Mouse (Mus musculus) kidney, adult 2 months (tissue): Measurements from ENCODE around the gene Arhgap19. TPM values are rescaled to one million over a fixed set of nuclear protein-coding genes. Genes with fewer than 3 reads are reported as not detected.

ENCODE experiments used
- DNase-seq: peaks from one replicate; pipeline ENCODE4 v3.0.0; 2021
- H3K27ac ChIP-seq: fragments of 200-500 bp; 2 replicates; pipeline ENCODE4 v1.5.1; 2012; ENCODE audit warnings: low read depth, low read length, control low read depth, inconsistent platforms; ENCODE audit not compliant: insufficient read depth
- H3K27me3 ChIP-seq: fragments of 200-500 bp; replicated peaks from 2 replicates; pipeline ENCODE4 v1.6.1; 2012; ENCODE audit warnings: mild to moderate bottlenecking, moderate library complexity, low read length, inconsistent platforms; ENCODE audit not compliant: control insufficient read depth, insufficient read depth
- H3K36me3 ChIP-seq: fragments of 200-500 bp; 2 replicates; pipeline ENCODE4 v1.6.1; 2012; ENCODE audit warnings: mild to moderate bottlenecking, moderate library complexity, low read length, inconsistent platforms; ENCODE audit not compliant: control insufficient read depth, insufficient read depth
- H3K4me1 ChIP-seq: fragments of 200-500 bp; 2 replicates; pipeline ENCODE4 v1.6.1; 2011; ENCODE audit warnings: low read length; ENCODE audit not compliant: control insufficient read depth, insufficient read depth
- H3K4me3 ChIP-seq: fragments of 200-500 bp; 2 replicates; pipeline ENCODE4 v1.5.1; 2011; ENCODE audit warnings: mild to moderate bottlenecking, low read depth, low read length, control low read depth; ENCODE audit not compliant: insufficient read depth
- CTCF ChIP-seq: fragments of 200-500 bp; conservative IDR thresholded peaks from 2 replicates; pipeline ENCODE4 v1.5.1; 2011; ENCODE audit warnings: low read depth, mild to moderate bottlenecking, control low read depth, low read length, moderate library complexity, mixed read lengths; ENCODE audit not compliant: insufficient read depth, insufficient read length
- POLR2A ChIP-seq: fragments of 200-500 bp; IDR thresholded peaks from one replicate; pipeline ENCODE4 v1.6.1; 2011; ENCODE audit warnings: low read depth, low read length, control low read depth
- whole genome bisulfite sequencing: fragments of 180-500 bp; shearing (Covaris S2); methylation state at CpG from one replicate; pipeline ENCODE4 v1.1.7; 2018; 5-methylcytosine and 5-hydroxymethylcytosine counted together
- polyA plus RNA-seq: library from polyadenylated mRNA; depleted of rRNA; stranded (reverse); fragments of >200 nt; gene quantifications from 2 replicates; pipeline ENCODE4 v1.2.3, GENCODE M21; 2012

Gene Arhgap19
- polyA plus RNA-seq, 1 experiment, result 1.3 TPM

DNA sequence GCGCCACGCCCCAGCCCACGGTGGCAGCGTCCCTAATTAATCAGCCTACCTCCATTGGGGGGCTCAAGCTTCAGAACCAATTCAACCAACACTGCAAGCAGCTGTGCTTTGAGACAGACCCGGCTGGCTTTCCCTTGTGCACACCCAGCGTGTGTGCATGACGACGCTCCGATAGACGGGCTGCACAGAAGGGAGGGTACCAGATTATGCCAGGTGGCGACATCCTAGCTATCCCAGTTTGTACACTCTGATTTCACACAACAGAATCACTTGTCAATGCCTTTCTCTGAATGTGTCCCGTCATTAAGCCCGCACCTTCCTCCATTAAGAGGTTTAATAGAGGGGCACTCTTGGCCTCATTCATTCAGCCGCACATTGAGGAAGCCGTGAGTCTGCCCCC is 47.1 kb downstream of the Arhgap19 start:
- Histone ChIP-seq H3K27me3 (no peaks in the 10 kb centered on the region), H3K4me1 (no peaks in the 10 kb centered on the region)
- 80% methylated on average over 15 of the region's 15 CpGs for WGBS

DNA sequence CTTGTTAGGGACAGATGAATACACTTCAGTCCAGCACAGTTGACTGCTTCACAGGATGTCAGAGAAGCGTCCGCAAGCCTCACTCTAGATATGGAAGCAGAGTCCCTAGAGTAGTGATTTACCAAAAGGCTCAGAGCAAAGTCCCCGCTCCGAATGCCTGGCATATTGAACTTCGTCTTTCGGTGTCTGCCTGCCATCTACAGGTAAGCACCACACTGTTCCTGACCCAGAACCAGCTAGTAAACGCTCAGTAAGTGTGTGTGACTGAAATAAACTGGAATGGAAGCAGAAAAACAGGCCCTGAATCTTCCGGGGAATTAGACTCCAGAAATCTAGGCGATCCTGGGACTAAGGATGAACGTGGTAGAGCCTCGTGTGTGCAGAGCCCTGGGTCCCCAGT is 49.9 kb downstream of the Arhgap19 start:
- no peak for DNase-seq
- H3K4me1 ChIP-seq, result no peaks in the 10 kb centered on the region
- no peak overlapping the region for H3K4me3 ChIP-seq
- no peaks in the 10 kb centered on the region for H3K27me3 ChIP-seq
- no peak overlapping the region for H3K27ac ChIP-seq
- TF ChIP-seq CTCF (no peak), POLR2A (no peak)
- no peaks in the 10 kb centered on the region for H3K36me3 ChIP-seq
- 77% methylated on average over 11 of the region's 11 CpGs for WGBS

More for the DNA sequence above, 47.1 kb downstream of the Arhgap19 start:
- DNase-seq, result no peak
- TF ChIP-seq POLR2A (no peak), CTCF (no peak)
- Histone ChIP-seq H3K27ac (no peak overlapping the region), H3K36me3 (no peaks in the 10 kb centered on the region), H3K4me3 (no peak overlapping the region)

DNA sequence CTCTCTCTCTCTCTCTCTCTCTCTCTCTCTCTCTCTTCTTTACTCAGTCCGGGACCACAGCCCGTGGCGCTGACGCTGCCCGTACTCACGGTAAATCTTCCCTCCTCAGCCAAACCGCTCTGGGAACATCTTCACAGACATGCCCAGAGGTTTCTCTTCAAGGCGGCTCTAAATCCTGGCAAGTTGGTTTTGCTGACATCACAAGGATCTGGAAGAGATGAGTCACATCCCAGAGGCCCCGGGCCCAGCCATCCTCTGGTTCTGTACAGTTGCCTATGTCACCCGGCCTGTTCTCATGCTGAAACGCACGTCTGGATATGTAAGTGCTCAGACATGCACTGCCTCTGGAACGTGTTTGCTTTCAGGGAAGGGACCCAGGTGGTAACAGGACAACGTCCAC is 54.4 kb downstream of the Arhgap19 start:
- Histone ChIP-seq H3K27ac (no peak overlapping the region), H3K4me3 (no peak overlapping the region), H3K4me1 (no peaks in the 10 kb centered on the region), H3K36me3 (no peaks in the 10 kb centered on the region), H3K27me3 (peaks cover 3% of the 10 kb centered on the region)
- 94% methylated on average over 14 of the region's 14 CpGs for WGBS
- no peak for DNase-seq
- no peak for TF ChIP-seq CTCF
- TF ChIP-seq POLR2A, result no peak

DNA sequence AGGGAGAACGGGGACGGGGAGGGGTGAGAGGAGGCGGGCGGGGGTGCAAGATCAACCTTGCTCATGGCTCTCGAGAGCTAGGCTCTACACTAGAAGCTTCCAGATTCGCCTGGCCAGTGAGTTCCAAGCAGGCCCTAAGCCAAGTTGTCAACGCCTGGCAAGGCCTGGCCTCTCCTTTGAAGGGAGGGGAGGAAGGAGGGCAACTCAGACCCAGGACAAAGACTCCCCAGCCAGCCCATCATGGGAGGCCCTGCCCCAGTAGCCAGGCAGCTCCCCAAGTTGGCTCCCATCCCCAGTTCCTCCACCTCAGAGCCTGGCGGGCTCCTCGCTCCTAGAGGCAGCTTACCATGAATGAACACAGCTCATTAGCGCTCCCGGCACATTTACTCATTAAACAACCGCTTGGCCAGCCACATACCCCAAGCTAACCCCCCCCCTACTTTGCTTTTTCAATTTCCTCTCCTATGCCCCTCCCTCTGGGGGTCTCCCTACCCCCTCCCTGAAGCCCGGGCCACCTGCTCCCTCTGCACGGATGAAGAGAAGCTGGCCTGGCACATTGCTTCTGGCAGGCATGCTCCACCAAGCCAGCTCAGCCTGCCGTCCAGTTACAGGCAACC is 55.8 kb downstream of the Arhgap19 start:
- DNase-seq, result peak; percentile 50
- 31% methylated on average over 15 of the region's 15 CpGs for WGBS
- no peak overlapping the region for H3K4me3 ChIP-seq
- TF ChIP-seq POLR2A (no peak), CTCF (no peak)
- H3K27ac ChIP-seq, result no peak overlapping the region
- H3K36me3 ChIP-seq, result no peaks in the 10 kb centered on the region
- H3K4me1 ChIP-seq, result no peaks in the 10 kb centered on the region
- H3K27me3 ChIP-seq, result peaks cover 3% of the 10 kb centered on the region

DNA sequence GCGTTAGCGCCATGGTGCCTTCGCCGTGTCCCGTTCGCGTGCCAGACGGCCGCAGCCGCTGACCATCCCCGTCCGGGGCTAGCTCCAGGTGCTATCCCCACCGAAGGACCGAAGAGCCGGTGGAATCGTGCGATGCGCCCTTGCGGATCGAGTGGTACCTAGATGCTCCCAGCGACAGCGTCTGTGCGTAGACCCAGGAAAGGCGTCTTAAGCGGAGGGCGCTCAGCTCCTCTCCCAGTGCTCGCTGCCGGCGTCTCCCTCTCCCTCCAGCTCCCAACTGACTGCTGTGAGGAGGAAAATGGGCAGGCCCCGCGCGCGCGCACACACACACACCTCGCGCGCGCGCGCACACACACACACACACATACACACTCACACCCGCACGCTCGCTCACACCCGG is 58.5 kb downstream of the Arhgap19 start, which contains the start of gene Slit1:
Slit1 (minus strand) TSS at position 270 of the 400 bp plus-strand sequence.
- Histone ChIP-seq H3K4me3 (no peak within 1 kb of the TSS), H3K4me1 (no peaks in the 10 kb centered on the region), H3K36me3 (no peaks in the 10 kb centered on the region), H3K27me3 (peaks cover 3% of the 10 kb centered on the region), H3K27ac (no peak within 1 kb of the TSS)
- no peak for DNase-seq
- 2% methylated on average over 44 of the region's 44 CpGs for WGBS
- TF ChIP-seq POLR2A, result no peak
- no peak for TF ChIP-seq CTCF

DNA sequence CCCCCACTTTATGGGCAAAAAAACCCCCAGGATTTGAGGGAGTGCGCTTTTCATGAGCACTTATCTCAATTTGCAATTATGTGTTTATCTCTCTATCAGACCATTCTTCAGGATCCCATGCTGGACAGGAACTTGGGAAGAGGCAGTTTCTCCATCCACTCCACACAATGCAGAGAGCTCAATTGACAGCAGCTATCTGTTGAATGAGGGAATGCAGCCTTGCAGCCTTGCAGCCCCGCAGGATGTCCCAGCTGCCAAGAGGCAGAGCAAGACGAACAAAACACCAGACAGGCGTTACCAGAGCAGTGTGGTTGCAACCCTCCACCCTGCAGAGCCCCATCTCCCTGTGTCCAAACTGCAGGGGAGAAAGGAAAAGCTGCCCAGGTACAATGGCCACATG is 63.0 kb downstream of the Arhgap19 start:
- peaks cover 3% of the 10 kb centered on the region for H3K27me3 ChIP-seq
- no peak overlapping the region for H3K27ac ChIP-seq
- no peak for TF ChIP-seq CTCF
- no peak for TF ChIP-seq POLR2A
- DNase-seq, result no peak
- H3K4me1 ChIP-seq, result no peaks in the 10 kb centered on the region
- H3K36me3 ChIP-seq, result no peaks in the 10 kb centered on the region
- no peak overlapping the region for H3K4me3 ChIP-seq
- 54% methylated on average over 4 of the region's 4 CpGs for WGBS

DNA sequence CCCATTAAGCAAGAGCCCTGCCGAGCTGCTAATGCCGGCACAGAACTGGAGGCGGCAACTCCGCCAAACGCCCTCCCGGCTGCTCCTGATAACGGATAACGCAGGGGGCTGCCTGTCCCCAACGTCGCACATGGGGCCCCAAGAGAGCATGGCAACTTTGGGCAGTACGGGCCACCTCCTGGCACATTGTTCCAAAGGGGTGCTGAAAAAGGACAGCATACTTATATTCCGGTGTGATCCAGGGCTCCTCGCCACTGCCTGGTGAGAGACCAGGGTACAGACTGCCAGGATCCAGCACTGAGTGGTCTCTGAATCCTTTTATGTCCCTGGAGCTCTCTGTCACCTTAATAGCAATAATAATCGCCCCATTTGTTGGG is 63.4 kb downstream of the Arhgap19 start:
- no peak for DNase-seq
- peaks cover 2% of the 10 kb centered on the region for H3K27me3 ChIP-seq
- H3K4me1 ChIP-seq, result no peaks in the 10 kb centered on the region
- TF ChIP-seq CTCF, result no peak
- no peak for TF ChIP-seq POLR2A
- no peak overlapping the region for H3K4me3 ChIP-seq
- H3K36me3 ChIP-seq, result no peaks in the 10 kb centered on the region
- no peak overlapping the region for H3K27ac ChIP-seq
- 37% methylated on average over 14 of the region's 14 CpGs for WGBS
